Mouse (Mus musculus) megakaryocyte-erythroid progenitor cell, adult 5-6 weeks (primary cell): Measurements from ENCODE around the gene Plekha8. TPM values are rescaled to one million over a fixed set of nuclear protein-coding genes. Genes with fewer than 3 reads are reported as not detected.

ENCODE experiments used
- ATAC-seq: replicated peaks from 2 replicates; pipeline ENCODE4 v1.8.0; 2016; ENCODE audit warnings: mild to moderate bottlenecking, inconsistent platforms; ENCODE audit not compliant: severe bottlenecking, poor library complexity, low FRiP score, low TSS enrichment
- total RNA-seq, 2 experiments: library from RNA; stranded (forward) in 1 of 2; stranded (reverse) in 1 of 2; fragments of 200-1000, 215-1000 nt in 1 of 2; fragments of >200 nt in 1 of 2; fragmentation: Nextera tagmentation in 1 of 2; gene quantifications; 2 replicates each; pipeline ENCODE4 v1.2.3; 2014 to 2017

The Plekha8 gene
- total RNA-seq, 2 experiments from 2014 or later = 3.1 to 5.3 TPM

DNA sequence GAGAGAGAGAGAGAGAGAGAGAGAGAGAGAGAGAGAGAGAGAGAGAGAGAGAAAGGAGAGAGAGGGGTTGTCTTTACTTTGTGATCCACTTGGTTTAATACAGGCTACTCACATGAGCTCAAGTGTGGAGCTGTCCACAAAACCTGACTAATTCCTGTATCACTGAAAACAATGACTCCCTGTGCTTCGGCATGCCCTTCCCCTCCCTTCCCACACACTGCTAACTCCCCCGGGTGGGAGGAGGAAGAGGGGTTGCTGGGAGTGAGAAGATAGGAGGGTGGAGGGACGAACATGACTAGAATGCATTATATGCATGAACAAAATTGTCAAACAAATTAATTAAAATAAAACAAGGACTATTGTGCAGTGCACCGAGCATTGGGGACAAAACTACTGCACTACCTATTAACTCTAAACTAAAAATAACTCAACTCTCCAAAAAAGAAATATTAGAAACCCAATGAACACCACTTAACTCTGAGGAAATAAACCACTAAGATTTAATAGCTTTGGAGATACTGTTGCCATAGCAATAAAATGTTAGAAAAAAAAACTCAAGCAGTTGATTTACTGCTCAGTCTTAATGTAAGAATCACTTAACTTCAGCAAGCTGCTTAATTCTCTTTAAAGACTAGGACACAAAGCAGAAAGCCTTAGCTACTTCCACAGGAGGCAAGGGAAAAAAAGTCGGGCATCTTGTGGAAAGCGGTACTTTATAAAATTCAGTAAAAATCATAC lies 21.5 kb upstream of the Plekha8 start:
- ATAC-seq = no peak

DNA sequence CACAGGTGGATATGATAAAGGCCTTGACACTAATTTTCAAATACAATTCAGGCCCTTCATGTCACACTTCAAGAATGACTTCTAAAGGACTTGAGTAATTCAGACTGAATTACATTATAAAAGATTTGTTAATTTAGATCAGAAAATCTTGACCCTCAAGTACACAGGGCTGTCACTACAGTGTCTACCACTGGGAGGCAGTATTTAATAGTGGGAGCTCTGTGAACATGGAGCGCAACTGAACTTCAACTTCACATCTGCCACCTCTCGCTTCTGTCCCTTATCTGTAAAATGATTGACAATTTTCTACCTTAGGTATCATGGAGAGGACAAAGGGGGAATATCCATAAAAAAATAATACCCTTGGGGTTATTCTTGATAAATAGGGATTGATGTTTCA lies 8.7 kb upstream of the Plekha8 start:
- ATAC-seq = peak; percentile 88

DNA sequence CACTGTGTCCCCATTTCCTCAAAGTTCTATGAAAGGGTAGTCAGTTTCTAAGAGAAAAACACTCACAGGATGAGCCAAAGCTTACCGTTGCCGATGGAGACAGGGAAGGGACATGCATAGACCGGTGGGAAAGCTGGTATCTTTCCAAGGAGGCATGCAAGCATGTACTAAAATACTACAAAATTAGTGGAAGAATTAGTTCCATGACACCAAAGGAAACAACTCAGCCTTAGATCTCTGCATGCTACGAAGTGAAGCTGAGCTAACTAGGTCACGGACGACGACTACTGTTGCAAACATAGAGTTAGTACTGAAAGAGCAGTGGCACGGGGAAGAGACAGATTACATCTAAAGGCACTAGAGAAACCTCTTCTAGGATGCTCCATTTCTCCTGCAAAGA lies 8.0 kb upstream of the Plekha8 start:
- ATAC-seq = no peak

DNA sequence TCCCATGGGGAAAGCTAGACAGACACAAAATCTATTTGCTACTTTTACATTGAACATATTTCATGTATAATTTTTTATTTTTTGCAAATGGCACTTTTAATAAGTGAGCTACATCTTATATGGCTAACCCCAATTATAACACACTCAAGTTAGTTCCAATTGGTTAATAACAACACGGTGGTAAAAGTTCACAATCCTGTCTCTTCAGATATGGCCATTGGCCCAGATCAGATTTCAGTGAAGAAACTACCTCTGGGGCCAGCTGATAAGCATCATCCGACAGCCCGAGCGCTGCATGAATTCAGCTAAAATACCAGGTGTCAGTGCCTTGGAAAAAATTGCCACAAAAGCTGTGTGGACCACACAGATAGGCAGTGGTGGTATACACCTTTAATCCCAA lies 7.2 kb upstream of the Plekha8 start:
- no peak for ATAC-seq

DNA sequence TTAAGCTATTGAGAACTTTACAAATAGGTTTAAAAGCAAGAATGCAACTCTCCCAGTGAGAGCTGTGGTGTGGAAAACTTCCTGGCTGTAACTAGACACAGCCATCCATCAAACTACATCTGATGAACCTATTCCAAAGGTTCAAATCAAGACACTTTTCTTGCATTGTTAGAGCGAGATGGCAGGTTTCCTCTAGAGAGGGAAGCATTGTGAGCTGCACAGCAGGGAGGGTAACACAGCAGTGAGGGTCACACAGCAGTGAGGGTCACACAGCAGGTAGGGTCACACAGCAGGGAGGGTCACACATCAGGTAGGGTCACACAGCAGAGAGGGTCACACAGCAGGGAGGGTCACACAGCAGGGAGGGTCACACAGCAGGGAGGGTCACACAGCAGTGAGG lies 6.7 kb upstream of the Plekha8 start:
- no peak for ATAC-seq

DNA sequence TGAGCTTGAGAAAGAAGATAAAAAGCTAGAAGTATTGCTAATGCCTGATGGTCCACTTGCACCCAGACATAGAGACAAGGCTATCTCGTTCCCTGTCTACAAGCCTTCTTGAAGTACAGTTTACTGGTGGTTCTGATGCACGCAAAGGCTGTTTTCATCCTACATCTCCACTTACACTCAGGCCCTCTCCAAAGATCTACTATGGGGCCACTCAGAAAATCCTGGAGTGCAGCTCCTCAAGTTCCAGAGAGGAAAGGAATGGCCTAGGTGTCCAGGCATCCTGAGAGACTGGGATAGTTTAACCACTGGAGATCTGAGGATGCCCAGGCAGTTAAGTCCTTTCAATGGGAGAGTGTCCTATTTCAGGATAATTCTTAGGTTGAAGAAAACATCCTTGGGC lies 4.2 kb upstream of the Plekha8 start:
- no peak for ATAC-seq

DNA sequence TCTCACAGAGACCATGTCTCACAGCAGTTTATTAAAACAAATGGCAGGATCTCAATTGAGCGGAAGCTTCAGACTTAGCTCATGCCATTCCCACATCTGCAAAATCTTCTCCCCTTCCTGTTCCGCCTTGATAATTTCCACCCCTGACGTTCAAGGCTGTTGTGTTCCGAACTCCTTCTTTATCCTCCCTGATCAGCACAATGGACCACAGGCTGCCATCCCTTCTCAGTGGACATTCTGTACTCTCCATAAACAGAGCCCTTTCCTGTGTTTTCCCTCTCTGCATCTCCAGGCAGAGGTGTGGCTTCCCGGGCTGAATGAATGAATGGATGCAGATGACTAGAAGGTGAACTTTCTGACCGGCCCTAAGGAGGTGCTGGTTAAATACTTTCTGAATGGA lies 3.1 kb upstream of the Plekha8 start:
- no peak for ATAC-seq

DNA sequence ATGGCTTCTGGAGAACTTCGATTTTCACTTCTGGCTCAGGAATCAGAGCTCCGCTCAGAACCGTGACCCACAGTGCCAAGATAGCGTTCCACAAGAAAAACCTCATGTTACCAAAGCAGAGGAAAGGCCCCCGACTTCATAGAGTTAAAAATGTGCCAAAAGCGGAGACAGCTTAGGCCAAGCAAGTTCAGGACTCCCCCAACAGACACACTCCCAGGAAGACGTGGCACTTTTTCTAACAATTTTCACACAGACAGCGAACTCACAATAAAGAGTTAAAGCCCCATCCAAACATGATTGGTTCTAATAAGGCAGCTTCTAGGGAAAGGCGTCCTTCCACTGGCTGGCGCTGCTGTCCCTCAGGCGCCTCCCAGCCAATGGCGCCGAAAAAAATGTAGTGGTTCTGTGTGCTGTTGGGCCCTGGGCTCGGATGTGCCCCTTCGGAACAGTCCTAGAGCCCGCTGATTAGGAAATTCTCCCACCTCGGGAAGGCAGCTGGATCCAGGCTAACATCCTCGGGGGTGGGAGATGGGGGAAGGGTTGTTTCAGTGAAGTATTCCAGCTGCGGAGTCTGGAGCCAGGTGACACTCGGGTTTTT lies 1.9 kb upstream of the Plekha8 start:
- ATAC-seq = peak; percentile 97

DNA sequence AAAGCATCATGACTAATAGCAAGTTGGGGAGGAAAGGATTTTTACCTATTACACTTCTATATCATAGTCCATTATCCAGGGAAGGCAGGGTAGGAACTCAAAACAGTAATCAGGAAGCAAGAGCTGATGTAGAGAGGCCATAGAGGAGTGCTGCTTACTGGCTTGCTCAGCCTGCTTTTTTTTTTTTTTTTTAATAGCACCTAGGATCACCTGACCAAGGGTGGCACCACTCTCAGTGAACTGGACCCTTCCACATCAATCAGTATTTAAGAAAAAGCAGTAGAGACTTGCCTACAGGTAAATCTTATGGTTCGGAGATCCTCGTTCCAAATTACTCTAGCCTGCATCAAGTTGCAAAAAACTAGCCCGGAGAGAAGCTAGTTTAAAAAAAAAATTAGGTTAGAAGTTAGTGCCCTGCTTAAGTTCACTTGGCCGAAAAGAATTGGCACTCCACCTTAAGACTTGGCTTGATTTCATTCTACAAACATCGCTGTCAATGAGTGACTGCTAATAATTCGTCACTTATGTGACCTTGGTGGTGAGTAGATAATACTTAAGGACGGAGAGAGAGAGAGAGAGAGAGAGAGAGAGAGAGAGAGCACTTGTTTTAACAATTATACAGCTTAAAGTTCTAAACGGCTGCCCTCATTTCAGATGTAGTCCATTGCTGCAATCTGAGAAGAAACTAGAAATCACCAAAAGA lies 994 bp upstream of the Plekha8 start:
- ATAC-seq = no peak

DNA sequence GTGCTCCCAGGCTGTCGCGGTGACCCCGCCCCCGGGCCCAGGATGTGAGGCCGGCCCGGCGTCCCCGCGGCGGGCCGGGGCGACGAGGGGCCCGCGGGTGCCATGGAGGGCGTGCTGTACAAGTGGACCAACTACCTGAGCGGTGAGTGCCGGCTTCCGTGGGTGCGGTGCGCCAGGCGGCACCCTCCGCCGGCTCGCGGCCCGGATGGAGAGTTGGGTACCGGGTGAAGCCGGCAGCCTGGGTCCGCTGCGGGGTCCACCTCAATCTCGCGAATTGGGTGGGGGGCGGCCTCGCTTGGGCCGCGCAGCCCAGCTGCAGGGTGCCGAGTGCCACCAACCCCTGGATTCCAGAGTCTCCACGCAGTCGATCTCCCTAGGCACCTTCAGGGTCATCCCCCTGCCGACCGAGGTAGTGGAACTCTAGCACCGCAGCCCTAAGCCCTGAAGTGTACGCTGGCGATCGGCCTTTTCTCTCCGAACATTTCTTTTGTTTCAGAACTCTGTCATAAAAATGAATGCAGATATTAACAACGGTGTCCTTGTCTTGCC lies 493 bp downstream of the Plekha8 start:
- ATAC-seq = no peak

DNA sequence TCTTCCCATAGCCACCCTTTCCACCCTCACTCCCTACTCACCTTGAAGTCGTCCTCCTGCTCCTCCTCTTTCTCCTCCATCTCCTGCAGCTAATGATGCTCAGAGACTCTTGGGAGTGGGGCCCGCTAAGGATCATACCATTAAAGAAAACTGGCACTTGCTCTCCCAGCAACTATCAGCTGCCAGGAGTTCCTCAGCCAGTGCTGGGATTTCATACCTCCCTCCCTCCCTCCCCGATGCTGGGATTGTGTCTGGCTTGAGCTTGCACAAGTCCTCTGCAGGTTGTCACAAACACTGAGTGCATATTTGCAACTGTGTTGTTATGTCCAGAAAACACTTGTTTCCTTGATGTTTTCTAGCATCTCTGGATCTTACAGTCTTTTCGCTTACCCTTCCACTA lies 2.3 kb downstream of the Plekha8 start, which contains the start of gene Fkbp14:
Fkbp14 (minus strand) TSS at position 101 of the 400 bp plus-strand sequence.
- no peak for ATAC-seq

DNA sequence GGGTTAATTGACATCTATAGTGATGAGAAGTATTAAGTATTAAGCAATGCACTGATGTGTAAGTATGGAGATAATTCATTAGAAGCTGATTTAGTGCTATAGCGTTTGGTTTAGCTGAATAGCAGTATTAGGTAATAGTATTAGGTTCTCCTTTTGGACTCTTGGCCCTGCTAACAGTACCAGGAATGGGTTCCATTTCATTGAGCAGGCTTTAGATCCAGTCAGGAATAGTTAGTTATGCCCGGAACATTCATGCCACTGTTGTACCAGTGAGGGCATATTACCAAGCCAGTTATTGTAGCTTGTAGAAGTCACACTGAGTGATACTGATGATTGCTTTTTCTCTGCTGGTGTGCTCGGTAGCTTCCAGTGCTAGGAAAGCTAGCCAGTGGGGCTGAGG lies 2.8 kb downstream of the Plekha8 start:
- no peak for ATAC-seq

DNA sequence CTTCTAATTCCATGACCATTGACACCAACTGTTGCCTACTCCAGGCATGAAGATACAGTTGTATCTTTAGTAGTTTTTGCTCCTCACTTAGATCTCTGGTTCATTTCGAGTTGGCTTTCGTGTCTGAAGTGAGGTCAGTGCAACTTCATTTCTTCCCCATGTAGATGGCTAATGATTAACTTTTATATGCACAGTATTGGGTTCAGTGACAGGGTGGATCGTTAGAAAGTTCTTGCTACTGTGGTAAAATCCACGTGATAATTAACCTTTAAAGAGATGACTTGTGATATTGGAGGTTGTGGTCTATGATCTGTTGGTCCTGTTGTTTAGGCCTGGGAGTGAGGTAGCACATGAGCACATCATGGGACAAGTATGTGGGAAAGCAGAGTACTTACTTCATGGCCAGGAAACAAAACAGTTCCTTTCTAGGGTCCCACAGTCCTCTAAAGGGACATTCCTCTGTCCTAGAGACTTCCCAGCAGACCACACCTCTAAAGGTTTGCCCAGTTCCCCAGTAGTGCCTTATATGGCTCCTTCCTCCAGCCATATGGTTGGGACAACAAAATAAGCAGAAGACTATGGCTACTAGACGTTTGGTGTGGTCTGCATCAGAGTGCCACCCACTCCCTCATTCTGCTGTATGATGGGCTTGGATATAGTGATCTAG lies 5.9 kb downstream of the Plekha8 start:
- no peak for ATAC-seq

DNA sequence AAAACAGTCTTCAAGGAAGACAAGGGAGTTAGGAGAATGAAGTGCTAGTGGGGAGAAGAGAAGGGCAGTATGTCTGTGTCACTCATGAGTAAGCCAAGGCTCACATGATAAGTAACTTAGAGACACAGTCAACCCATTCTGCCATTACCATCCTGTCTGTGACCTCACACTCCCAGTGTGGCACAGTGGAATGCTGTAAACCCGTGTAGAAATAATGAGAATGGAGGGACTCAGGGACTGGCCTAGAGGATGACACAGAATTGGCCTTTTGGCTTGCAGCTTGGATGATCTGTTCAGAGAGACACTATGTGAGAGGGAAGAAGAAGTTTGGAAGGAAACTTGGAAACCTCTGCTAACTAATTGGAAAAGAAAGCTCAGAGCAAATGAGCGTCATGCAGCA lies 8.0 kb downstream of the Plekha8 start:
- no peak for ATAC-seq

DNA sequence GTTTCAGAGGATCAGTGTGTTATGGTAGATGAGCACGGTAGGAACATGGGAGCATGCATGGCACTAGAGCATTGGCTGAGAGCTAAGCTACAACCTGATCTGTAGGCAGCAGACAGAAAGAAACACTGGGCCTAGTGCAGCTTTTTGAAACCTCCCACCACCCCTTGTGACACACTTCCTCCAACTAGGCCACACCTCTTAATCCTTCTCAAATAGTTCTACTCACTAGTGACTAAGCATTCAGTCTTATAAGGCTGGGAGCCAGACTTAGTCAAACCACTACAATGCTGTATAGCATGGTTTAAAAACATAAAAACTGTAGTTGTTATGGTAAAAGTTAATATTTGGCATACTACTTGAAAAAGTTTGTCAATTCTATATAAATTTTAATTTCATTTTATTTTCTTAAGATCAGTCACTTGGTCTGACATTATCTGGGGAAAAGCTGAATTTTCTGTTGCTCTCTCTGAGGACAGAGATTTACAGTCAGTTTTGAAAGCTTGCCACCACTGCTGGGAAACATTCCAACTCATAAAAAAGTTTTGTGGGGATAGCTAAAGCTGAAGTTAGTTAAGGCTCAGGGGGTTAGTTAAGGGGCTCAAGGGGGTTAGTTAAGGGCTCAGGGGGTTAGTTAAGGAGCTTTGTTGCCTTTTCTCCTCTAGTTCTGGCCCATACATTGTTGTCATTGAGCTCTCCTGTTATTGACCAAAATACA lies 9.2 kb downstream of the Plekha8 start:
- ATAC-seq = no peak

DNA sequence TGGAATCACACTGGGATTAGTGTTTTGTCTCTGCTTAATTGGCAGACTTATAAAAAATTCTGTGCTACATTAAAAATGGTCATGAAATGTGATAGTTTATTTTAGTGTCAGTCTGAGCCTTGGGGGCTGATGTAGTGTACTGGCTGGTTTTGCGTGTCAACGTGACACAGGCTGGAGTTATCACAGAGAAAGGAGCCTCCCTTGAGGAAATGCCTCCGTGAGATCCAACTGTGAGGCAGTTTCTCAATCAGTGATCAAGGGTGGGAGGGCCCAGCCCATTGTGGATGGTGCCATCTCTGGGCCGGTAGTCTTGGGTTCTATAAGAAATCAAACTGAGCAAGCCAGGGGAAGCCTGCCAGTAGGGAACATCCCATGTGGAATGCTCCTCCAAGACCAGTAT lies 11.3 kb downstream of the Plekha8 start:
- no peak for ATAC-seq

DNA sequence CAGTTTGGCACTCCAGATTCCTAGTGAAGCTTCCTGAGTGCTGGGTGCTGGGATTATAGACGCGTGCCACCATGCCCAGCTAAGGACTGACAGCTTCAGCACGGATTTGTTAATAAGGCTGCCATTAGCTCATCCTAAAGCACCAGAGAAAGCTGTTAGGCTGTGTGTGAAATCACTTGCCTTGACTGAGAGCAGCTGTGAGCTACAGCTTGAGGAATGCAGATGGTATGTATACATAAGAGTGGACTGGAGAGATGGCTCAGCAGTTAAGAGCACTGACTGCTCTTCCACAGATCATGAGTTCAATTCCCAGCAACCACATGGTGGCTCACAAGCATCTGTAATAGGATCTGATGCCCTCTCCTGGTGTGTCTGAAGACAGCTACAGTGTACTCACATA lies 22.5 kb downstream of the Plekha8 start:
- ATAC-seq = no peak

DNA sequence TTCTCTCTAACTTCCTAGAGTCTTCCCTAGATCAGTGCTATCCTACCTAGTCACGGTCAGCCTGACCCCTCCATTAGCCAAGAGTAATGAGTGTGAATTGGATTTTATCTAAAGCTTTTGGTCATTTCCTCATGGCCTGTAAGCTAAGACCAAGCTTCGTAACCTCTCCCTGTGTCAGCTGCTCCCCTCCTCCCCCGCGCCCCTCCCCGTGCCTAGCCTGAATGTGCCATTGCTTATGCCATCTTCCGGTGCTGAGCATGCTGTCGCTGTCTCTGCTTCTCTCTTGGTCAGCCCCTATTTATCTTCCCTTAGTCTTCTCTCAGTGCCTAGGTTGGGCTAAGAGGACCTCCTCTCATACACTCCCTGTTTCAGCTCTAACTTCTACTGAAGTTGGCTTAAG lies 24.6 kb downstream of the Plekha8 start:
- no peak for ATAC-seq

DNA sequence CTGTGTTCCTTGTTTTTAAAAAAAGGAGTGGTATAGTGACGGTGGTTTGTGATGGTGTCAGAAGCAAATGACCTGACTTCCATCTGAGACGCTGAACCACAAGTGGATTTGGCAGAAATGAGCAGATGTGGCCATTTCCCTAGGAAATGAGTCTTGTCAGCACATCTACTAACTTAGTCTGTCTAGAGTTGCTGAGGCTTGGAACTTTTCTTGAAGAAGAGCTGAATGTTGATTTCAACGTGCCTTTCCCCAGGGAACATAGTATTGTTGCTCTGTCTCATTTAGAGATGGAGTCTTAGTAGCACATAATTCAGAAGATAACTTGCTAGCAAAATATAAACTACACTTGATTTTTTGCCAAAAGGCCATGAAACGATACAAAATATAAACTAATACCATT lies 25.4 kb downstream of the Plekha8 start:
- ATAC-seq = no peak
